Mouse (Mus musculus) frontal cortex, postnatal 36 days (tissue): ENCODE results near the gene Lrrtm3.
A peak's percentile ranks its signal among the peaks of the same experiment; 100 is the strongest.

ENCODE experiments used
- DNase-seq, 2 experiments: peaks; one replicate each; pipeline ENCODE4 v3.0.0; 2022; ENCODE audit warnings: low spot score in 2 of 2

Lrrtm3 gene

DNA sequence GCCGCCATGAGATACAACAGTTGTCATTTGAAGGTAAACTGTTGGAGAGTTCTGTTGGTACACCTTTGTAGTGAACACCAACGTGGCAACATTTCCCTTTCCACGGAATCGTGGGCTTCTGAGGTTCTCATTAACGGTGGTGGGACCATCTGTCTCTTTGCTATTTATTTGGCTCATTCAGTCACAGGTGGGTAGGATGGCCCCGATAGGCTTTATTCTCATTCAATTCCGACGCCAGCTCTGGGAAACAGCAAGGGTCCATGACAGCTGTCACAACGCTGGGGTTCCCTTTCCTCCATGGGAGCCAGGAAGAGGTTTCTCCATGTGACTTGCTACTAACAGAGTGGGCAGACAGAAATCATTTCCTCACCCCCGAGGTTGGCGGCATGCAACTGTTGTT is 48.2 kb downstream of the Lrrtm3 start:
- no peak for DNase-seq

DNA sequence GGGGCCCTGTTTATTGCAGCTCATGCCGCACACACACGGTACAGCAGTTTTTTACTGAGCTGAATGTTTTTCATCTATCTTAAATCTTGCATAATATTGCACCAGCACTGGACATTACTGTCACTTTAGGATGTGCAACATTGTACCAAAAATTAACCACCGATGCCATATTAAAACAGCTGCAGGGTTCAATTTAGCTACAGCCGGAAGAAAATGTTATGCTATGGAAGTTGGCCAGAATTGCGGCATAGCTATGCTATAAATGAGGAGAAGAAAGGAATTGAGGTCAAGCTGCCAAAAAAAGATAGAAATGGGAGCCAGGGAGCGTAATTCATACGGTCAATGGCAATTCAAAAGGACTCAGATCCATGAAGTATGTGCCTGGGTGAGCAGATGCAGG is 48.9 kb downstream of the Lrrtm3 start:
- peak in 1 of 2 experiments; percentile 28 for DNase-seq

DNA sequence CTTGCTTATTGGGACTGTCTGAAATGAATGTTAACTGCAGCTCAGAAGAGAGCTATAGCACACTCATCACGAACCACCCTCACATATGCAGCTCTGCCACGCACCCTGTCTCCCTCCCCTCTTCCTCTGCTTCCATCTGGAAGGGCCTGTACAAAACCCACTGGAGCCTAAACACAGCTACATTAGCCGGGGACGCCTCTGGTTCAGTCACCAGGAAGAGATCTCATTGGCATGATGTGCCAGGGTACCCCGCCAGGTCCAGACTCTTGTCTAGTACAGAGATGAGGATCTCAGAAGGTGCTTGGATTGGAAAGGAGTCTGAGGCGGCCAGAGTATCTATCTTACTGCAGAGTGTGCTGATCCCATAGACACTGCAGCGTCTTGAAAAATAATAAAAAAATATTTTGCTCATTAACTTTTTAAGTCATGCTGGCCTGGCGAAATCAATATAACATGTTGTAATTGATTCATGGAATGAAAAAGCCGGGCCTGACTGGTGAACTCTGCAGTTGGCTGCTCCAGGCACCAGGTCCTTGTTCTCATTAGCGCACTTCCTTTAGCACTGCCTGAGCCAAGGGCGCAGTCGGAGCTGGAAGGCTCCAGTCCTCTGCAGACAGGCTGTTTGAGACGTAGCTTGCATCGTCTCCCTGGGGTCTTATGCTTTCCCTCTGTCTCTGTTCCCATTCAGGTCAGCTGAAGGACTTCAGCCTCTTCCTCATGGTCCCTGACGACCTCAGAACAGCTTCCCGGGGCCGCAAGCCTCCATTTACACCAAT is 50.1 kb downstream of the Lrrtm3 start:
- DNase-seq: peak; percentile 39 to 56

DNA sequence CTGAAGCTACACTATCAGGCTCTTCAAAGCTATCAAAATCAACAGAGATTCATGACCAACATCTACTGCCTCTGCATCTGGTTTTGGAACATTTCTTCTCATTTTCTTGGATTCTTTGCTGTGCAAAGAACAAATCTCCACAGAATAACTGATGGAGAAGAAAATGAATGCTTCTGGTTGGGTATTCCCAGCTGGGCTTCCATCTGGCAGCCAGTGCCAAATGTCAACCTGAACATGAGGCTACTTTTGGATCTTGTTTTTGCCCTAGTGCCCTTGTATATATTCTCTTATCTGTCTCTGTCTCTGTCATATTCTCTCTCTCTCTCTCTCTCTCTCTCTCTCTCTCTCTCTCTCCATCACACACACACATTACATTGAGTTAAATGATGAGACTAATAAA is 59.2 kb downstream of the Lrrtm3 start:
- no peak for DNase-seq

DNA sequence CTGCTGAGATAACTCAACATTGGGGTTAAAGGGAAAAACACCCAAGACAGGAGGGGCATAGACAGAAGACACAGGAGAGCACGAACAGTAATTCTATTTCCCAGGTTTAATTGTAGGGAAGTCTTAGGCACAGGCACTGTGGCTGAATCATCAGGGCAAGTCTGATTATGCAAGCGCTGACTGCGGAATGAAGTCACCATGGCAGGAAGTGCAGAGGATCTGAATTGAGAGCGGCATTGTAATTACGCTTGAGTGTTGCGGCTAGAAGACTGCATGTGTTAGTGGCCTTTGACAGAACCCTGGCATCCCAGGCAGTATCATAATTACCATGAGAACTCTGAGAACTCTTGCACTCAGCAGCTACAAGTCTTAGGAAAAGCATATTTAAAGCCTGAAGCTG is 66.7 kb downstream of the Lrrtm3 start:
- DNase-seq: peak; percentile 37

DNA sequence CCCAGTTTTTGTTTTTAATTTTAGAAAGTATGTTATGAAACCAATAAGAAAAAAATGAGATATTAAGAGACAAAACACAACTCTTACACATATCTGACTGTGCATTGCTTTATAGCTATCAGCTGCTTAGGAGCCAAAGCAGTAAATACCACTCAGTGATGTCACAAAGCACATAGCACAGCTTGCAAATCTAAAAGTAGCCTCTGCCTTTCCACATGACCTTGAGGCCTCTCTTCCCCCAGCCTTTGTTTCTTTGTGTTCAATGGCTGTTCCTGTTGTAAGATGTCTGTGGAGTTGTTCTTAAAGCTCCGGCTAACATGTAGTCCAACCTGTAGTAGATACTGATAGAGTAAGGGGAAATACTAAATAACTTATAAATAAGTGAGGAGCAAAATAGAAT is 69.7 kb downstream of the Lrrtm3 start:
- DNase-seq: no peak

DNA sequence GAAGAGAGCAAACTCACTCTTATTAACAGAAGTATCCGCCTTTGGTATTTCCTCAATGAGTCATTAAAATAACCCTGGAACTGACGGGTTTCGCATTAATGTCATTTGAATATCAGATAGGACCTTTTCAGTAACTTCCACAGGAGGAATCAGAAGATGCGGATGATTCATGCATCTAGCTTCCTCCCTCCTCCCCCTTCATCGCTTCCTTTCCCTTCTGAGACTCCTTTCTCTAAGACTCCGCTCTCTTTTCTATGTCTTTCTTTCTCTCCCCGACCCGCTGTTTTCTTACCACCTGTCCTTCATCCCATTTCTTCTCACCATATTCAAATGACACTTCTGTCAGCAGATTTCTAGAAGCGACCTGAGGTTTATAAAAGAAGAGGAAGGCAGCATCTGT is 88.1 kb downstream of the Lrrtm3 start:
- peak in 1 of 2 experiments; percentile 24 for DNase-seq

DNA sequence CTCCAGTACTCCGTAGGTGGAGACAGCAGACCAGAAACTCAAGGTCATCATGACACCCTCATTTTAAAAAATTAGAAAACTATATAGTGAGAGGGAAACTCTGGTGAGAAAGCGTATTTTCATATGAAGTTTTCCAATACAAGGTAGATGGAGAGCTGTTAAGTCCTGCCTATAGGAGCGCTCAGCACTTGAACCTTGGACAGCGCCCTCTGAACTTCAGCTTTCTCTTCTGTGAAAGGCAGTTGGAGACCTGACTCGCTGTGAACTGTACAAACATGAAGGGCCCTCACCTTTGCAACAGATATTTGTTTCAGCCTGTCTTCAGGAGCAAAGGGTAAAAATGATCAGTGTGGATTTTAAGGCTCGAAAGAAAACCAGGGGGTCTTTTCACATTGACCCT is 88.5 kb downstream of the Lrrtm3 start:
- DNase-seq: no peak

DNA sequence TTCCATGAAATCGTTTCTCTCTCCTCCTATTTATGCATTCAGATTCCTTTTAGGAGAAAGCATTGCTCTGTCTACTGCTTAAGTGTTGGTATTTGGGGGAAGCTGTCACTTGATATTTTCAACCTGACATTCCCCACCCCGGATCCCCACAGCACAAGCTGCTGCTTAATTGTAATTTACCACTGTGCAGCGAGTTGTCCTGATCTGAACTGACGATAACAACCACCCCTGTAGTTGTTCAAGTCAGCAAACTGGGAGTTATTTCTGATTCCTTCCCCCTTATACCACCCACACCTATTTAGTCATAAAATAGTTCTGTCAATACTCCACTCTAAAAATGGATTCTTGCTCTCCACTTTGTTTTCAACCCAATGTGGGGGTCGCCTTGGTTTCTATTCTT is 95.8 kb downstream of the Lrrtm3 start:
- DNase-seq: peak in 1 of 2 experiments; percentile 32

DNA sequence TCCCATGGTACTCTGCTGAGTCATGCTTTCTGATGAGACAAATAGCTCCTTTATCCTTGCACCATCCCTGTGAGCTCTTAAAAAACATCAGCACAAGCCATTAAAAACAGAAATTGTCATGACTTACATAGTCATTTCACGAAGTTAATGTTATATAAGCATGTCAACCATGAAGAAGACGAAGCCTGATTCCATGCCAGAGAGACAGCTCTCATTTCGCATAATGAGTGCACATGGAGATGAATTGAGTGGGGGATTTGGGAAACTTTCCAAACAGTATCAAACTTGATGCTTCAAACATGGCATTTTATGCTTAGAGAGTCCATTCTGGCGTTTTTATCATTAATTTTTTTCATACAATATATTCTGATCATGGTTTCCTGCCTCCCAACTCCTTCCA is 104.5 kb downstream of the Lrrtm3 start:
- no peak for DNase-seq

DNA sequence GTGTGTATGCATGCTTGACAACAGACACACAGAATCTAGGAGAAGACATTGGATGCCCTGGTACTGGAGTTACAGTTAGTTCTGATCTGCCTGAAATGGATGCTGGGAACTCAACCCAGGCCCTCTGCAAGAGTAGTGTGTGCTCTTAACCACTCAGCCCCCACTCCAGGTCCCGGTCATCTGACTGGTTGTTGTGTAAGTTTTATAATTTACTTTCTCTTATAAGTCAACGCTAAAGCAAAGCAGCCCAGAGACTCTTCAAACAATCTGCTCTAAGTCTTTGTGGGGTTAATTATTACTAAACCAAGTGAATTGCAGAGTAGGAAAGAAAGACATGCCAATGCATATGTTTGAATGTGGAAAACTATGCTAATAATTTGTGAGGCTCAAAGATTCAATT is 110.7 kb downstream of the Lrrtm3 start:
- no peak for DNase-seq

DNA sequence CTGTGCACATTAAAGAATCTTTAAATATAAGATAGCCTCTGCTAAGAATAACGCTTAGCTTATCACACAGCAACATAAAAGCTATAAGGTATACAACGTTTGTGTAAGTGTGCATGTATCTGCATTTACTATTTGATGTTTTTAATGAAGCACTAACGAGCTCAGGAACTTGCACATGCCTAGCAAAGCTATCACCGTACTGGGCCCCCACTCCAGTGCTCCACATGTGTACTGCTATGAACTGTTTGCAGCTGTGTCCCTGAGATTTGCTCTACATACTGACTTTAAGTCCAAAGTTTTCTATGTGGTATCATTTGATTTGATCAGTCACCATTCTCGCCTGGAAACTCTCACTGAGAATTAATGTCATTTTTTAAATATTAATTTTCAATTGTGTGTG is 111.1 kb downstream of the Lrrtm3 start:
- no peak for DNase-seq

DNA sequence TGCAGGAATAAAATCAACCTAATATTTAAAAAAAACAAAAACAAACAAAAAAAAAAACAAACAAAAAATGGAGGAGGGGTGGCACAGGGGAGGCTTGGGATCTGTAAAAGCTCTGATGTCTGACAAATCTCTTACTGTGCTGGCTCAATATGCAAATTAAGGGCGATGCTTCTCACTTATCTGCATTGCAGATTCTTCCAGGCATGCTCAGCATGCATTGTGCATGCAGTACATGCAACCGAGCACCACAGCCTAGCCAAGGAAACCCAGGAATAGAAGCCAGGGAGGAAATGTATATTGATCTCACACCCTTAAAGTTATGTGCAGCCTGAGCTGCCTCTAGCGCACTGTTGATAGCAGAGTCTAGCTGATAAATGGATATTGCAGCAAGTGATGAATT is 111.5 kb downstream of the Lrrtm3 start:
- no peak for DNase-seq

DNA sequence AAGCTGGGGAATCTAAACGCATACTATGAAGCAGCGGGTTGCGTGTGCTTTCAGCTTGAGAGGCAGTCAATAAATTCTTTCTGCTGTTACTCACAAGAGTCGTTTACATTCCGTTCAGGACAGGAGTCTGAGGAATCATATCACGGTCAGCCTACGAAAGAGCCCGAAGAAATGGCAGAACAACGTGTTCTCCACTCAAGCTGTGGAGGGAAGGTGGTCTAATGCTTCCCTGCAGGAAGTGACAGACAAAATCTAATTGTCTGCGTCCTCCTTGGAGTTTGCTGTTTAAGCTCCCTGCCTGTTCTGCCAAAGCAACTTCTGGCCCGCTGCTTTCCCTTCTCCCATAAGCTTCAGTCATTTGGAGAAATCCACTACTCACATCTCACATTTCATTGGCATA is 112.0 kb downstream of the Lrrtm3 start:
- no peak for DNase-seq

DNA sequence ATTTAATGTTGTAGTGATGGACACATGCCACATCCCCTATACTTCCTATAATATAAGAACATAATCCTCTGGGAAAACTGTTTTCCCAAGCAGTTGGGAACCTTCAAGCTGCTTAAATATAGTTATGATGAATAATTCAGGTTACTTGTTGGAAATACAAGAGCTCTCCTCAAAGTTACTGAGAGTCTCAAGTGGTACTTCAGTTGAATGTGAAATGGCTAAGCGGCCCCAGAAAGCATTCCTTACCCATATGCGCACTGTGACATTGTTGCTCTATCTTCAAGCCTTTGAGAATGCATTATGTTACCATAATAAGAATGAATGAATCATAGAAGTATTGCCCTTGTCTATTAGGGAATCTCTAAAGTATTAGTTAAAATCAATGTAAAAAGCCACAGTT is 117.8 kb downstream of the Lrrtm3 start:
- DNase-seq: no peak

DNA sequence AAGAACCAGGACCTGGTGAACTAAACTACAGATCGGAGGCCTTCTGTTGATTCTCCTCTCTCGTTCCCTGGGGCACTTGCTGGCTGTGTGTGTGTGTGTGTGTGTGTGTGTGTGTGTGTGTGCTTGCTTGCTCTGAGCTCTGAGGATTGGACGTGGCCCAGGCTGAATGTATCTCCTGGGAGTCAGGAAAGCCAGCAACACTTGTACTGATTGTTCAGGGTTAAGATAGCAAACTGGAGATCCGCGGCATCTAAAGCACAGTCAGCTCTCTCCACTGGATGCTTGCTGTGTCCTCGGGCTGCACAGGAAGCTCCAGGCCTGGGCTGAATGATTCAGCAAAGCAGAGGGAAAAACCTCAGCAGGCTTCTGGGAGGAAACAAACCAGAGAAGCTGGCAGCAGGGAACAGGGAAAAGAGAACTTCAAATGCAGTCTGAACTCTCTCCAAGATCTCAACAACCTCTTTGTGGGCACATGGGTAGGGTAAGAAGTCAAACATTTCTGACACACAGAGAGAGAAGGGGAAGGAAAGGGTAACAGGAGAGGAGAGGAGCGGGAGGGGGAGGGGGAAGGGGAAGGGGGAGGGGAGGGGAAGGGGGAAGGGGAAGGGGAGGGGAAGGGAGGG is 135.7 kb downstream of the Lrrtm3 start:
- DNase-seq: no peak

DNA sequence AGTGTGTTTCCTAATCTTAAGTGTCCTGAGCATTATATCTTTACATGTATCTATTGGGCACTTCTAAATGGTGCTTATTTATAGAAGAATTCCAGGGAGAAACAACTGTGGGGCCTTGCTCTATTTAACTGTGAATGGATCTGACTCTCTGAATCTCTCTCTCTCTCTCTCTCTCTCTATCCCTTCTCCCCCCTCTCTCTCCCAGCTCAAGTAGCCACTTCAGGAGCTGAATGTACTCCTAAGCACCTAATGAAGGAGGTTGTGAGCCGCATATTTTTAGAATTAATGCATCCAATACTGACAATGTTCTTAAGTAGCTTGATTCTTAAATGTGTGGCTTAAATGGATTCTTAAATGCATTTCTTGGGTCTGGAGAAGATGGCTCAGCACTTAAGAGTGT is 138.6 kb downstream of the Lrrtm3 start:
- DNase-seq: no peak

DNA sequence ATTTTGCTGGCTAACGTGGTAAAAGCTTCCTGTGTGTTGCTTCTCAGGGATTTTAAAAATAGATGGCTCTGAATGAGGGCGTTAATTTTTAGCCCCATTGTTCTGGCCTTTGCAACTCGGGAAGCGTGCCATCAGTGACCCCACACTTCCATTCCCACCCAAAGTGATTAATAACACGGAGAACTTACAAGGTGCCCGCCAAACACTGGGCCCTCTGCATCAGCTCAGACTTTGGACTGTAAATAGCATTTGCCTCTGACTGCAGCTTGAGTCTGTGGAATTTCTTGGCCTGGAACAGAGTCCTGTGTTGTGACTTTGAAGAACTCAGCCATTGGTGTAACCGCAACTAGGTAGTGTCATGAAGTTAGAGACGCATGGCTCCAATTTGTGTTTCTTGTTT is 139.2 kb downstream of the Lrrtm3 start:
- DNase-seq: no peak

DNA sequence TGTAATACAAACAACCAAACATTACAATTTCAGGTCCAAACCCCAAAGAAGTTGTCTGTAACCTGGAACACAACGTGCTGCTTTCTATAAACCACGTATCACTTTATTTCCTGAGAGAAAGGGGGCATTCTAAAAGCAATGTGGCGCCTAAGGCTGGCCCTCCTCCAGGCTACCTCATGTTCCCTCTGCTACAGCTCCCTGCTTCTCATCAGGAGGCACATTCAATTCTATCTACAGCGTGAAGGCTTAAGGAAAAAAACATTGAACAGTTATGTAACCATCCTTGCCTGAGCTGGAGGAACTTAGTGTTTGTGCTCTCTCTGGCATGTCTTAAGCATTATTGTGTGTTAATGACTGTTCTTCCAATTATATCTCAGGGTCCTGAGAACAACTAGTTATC is 142.8 kb downstream of the Lrrtm3 start:
- peak; percentile 33 to 47 for DNase-seq

DNA sequence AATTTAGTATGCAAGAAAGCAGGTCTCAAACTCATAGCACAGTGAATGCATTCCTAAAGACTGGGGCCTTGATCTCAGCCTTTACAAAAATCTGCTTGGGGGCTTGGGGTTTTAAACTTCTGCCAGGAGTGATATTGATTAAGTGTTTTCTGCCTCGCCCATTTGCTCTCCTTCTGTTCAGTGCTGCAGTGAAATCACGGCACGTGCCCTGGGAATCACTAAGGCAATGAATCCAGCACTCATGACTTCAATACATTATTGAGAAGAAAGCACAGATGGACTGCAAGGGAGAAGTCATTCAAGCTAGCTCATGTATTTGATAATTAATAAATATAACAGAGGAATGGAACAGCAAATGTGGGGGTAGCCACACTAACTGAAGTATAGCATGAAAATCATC is 144.5 kb downstream of the Lrrtm3 start:
- no peak for DNase-seq

DNA sequence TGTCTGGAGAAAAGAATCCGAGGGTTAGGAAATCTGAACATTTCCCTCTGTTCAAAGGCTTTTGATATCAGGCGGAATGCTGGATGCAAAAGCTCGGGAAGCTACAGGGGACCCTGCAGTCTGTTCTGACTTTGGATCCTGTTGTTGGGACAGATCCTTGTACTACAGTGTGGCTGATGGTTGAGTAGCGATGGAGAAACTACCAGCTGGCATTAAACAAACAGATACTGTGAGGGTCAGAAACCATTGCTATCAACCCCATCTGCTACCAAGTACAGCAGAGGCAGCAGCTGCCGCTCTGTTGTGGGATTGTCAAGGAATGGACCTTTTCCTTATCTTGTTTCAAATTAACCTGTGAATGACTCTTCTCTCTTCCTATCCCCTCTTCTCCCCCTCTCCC is 156.1 kb downstream of the Lrrtm3 start:
- no peak for DNase-seq

DNA sequence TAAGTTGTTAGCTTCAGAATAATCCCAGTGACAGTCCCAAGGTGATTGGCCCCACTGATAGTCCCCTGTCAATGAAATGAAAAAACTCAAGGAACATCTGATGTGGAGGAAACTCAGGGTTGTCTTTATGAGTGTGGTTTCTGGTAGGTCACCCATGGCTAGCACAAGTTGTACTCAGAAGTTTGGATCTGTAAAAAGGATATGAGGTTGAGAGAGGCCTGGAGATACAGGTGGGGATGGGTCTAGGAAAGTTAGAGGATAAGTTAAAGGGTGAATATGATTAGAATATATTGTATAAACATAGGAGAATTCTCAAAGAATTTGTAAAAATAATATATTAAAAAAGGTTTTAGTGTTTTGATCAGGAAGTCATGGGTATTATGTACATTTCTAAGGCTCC is 162.7 kb downstream of the Lrrtm3 start, which contains the start of gene Gm10118:
TSS of gene Gm10118 (minus strand) at position 101 of the 400 bp plus-strand sequence.
- no peak for DNase-seq

DNA sequence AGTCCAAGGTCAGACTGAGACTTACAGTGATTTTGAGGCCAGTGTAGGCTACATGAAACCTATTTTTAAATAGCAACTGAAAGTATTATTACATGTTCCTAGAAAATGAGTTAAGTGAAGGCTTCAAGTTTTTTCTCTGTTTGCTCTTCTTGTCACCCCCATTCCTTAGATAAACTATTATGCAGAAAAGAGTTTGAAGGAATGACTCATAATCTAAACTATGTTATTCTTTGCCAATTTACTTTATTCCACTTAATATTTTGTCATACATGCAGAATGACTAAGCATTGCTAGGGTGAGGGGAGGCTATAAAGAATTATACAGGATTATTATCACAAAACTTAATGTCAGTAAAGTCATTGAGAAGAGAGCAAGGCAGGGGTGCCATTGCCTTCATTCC is 181.2 kb downstream of the Lrrtm3 start:
- DNase-seq: no peak

DNA sequence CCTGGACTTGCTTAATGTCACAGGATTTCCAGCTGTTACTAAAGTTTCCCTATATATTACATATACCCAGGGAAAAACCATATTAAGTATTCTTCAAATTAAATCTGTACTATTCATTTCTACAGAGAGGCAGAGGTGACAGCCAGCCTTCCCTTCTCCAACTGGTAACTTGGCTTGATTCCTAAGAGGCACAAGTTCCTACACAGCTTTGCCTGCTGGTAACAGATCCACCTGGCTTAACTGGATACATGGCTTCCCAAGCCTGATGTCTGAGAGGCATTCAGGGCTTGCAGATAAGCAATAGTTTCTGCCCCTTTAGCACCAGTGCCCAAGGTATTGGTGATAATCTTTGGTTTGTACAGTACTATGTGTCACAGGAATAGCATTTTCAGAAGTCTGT is 190.2 kb downstream of the Lrrtm3 start:
- no peak for DNase-seq
